Mouse (Mus musculus): ENCODE measurements at regions not wholly inside any gene's neighbourhood (a gene's known extent, or its start where the extent isn't known, plus 50 kb on each side); places are given as distances from the start of the nearest gene placed in this dataset.

DNA sequence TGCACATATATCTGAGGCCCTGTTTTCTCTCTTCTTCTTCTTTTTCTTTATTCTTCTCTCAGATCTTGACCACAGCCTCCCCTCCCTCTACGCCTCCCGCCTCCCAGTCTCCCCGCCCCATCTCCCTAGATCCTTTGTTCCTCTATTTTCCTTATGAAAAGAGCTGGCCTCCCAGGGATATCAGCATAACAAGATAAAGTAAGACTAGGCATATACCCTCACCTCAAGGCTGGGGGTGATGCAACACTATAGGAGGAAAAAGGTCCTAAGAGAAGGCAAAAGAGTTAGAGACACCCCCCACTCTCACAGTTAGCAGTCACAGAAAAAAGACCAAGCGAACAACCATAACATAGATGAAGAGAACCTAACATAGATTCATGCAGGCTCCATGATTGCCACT lies 57.5 kb upstream of the Pgrmc2 start:
- DNase-seq (ENCODE audit: low read depth) = no peak

DNA sequence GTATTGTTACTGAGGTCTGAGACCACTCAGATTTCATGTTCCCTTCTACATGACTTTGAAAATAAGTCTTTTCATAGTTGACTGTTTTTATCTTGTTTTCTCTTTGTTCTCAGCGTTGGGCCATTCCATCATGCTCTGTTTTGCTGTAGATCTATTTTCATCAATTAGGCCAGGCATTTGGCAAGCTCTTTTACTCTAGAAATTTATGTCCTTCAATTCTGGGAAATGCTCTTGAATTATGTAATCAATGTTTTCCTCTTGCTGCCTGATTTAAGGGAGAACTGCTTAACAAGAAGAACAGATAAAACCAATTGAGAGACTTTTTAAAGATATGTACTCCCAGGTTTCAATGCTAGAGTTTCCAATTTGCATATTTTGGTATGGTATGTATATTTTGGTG lies 55.1 kb upstream of the Pgrmc2 start:
- DNase-seq (ENCODE audit: low read depth) = no peak

DNA sequence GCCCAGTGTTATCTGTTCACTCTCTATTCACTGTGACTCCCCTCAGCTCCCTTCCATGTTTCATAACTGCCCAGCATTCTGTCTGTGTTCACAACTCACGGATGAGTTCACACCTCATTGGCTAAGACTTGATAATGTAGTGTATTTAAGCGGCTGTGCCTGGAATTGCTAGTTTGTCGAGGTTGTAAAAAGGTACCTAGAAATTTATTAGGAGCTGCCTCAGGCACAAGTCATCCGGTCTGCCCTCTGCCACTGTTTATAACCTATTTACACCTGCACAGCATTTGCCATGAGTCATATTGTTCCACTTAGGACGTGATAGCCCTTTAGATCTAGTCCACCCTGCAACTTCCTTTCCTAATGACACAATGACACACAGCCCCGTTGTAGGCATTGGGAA lies 50.0 kb upstream of the Pgrmc2 start:
- no peak for DNase-seq (ENCODE audit: low read depth)

Measured in c-Kit-positive CD71-negative TER-119-negative erythroid progenitor cells, embryonic 14.5 days (primary cell).